8 mouse cellular contexts compared by ENCODE assay signal in the genomic region with DNA sequence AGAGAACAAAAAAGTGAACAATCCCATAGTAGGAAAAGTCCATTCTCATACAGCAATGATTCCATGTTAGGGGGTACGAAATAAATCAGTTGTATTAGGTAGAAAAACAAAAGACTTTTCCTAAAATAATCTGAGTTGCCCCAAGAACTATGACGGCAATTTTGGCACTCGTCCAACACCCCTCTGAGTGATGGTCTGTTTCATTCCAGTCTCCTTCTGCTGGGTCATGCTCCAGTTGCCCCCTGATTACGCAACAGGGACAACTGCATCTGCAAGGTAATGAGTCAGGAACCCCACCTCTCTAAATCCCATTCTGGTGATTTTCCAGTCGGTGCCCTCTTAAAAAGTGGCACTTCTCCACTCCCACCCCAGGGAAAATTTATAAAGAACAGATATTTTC. TPM values are rescaled to one million over a fixed set of nuclear protein-coding genes. Genes with fewer than 3 reads are reported as not detected.
DNase-seq lines count a peak whose midpoint lies in the region; ATAC-seq and TF ChIP-seq lines count a peak whose summit lies in the region.
"Had no signal": no experiment of that assay in that cellular context is flagged by ENCODE, and none has a peak within 500 bp of the region (broad histone marks: within the 10 kb centered on the region; RNA-seq: fewer than 3 reads in every experiment).

No protein-coding gene starts in this region.

- TF ChIP-seq CTCF in heart, postnatal 0 days (IDR thresholded peaks at IDR 0.05; ENCODE audit: low read depth) = no peak

- no peak for ATAC-seq in heart, postnatal 0 days (ENCODE audit: insufficient read depth, low read depth)
- ATAC-seq in limb, embryonic 13.5 days (ENCODE audit: low FRiP score, low read depth) = no peak
- no peak for ATAC-seq in stomach, embryonic 14.5 days (ENCODE audit: insufficient number of reproducible peaks, insufficient read depth, low FRiP score, low read depth)

- peak overlapping the region; percentile 64 for H3K9ac ChIP-seq in heart, postnatal 0 days (replicated peaks; ENCODE audit: low read depth, low read length)
- no peak overlapping the region for H3K9ac ChIP-seq in limb, embryonic 13.5 days
- H3K9ac ChIP-seq in stomach, embryonic 14.5 days (replicated peaks; ENCODE audit: low read depth, low read length) = no peak overlapping the region
- H3K9ac ChIP-seq: embryonic facial prominence, embryonic 12.5 days had no signal

- H3K27me3 ChIP-seq in heart, postnatal 0 days (ENCODE audit: control insufficient read depth, insufficient read depth, low read length) = no peaks in the 10 kb centered on the region
- no peaks in the 10 kb centered on the region for H3K27me3 ChIP-seq in limb, embryonic 13.5 days
- H3K27me3 ChIP-seq in stomach, embryonic 14.5 days (ENCODE audit: control insufficient read depth, insufficient read depth, low read length) = no peaks in the 10 kb centered on the region
- H3K27me3 ChIP-seq: embryonic facial prominence, embryonic 12.5 days had no signal

- peak overlapping the region; percentile 16; the same call in 1 of the 2 replicates for H3K4me3 ChIP-seq in brown adipose tissue, adult 24 weeks (ENCODE audit: insufficient read depth, low read depth, low read length)
- peak overlapping the region; percentile 58 for H3K4me3 ChIP-seq in heart, postnatal 0 days (ENCODE audit: low read depth, low read length)
- no peak overlapping the region; the same call in 1 of the 2 replicates for H3K4me3 ChIP-seq in limb, embryonic 13.5 days
- H3K4me3 ChIP-seq in stomach, embryonic 14.5 days (ENCODE audit: low read depth, low read length) = peak overlapping the region; percentile 63; the same call in 1 of the 2 replicates

- WGBS in heart, postnatal 0 days = 23% methylated on average over 5 of the region's 5 CpGs
- WGBS in limb, embryonic 13.5 days = 49% methylated on average over 5 of the region's 5 CpGs
- WGBS in stomach, embryonic 14.5 days = 46% methylated on average over 5 of the region's 5 CpGs

- TF ChIP-seq EP300 in heart, postnatal 0 days (IDR thresholded peaks at IDR 0.05; ENCODE audit: low read depth) = no peak

- DNase-seq in right cerebral cortex, postnatal 10 days (ENCODE audit: low spot score in 2 of 2) = peak; percentile 38 to 42
- DNase-seq in right cerebral cortex, adult 18-20 months = no peak
- DNase-seq in heart, postnatal 0 days (ENCODE audit: low spot score) = no peak
- DNase-seq in urinary bladder, postnatal 25 days (ENCODE audit: low spot score) = no peak

- H3K36me3 ChIP-seq in heart, postnatal 0 days (replicated peaks; ENCODE audit: control insufficient read depth, insufficient read depth, low read length) = no peaks in the 10 kb centered on the region
- no peaks in the 10 kb centered on the region; the same call in 1 of the 2 replicates for H3K36me3 ChIP-seq in limb, embryonic 13.5 days
- no peaks in the 10 kb centered on the region for H3K36me3 ChIP-seq in stomach, embryonic 14.5 days (ENCODE audit: control insufficient read depth, insufficient read depth, low read length)
- H3K36me3 ChIP-seq: embryonic facial prominence, embryonic 12.5 days had no signal

- no peak overlapping the region for H3K27ac ChIP-seq in brown adipose tissue, adult 24 weeks (replicated peaks; ENCODE audit: low read depth, low read length)
- peak overlapping the region; percentile 89 for H3K27ac ChIP-seq in heart, postnatal 0 days (ENCODE audit: low read depth)
- H3K27ac ChIP-seq in limb, embryonic 13.5 days = no peak overlapping the region
- no peak overlapping the region for H3K27ac ChIP-seq in stomach, embryonic 14.5 days (ENCODE audit: low read length)
- H3K27ac ChIP-seq: embryonic facial prominence, embryonic 12.5 days had no signal

- H3K4me1 ChIP-seq in brown adipose tissue, adult 24 weeks (ENCODE audit: control insufficient read depth, insufficient read depth, insufficient read length, low read length) = peaks cover 2% of the 10 kb centered on the region; the same call in 1 of the 2 replicates
- peaks cover 5% of the 10 kb centered on the region; the same call in 1 of the 2 replicates for H3K4me1 ChIP-seq in heart, postnatal 0 days (ENCODE audit: control insufficient read depth, insufficient read depth)
- peaks cover 18% of the 10 kb centered on the region for H3K4me1 ChIP-seq in limb, embryonic 13.5 days
- H3K4me1 ChIP-seq in stomach, embryonic 14.5 days (ENCODE audit: control insufficient read depth, insufficient read depth, low read length) = peaks cover 3% of the 10 kb centered on the region; the same call in 1 of the 2 replicates

- H3K4me2 ChIP-seq in heart, postnatal 0 days (ENCODE audit: low read depth, low read length) = peak overlapping the region; percentile 68
- peak overlapping the region; percentile 87 for H3K4me2 ChIP-seq in limb, embryonic 13.5 days (replicated peaks)
- H3K4me2 ChIP-seq in stomach, embryonic 14.5 days (replicated peaks; ENCODE audit: low read depth, low read length) = peak overlapping the region; percentile 90

- H3K9me3 ChIP-seq in heart, postnatal 0 days (replicated peaks; ENCODE audit: control insufficient read depth, low read length) = no peaks in the 10 kb centered on the region
- peaks cover 3% of the 10 kb centered on the region; the same call in 1 of the 2 replicates for H3K9me3 ChIP-seq in limb, embryonic 13.5 days
- H3K9me3 ChIP-seq in stomach, embryonic 14.5 days (ENCODE audit: control insufficient read depth, low read depth, low read length) = no peaks in the 10 kb centered on the region
- H3K9me3 ChIP-seq: embryonic facial prominence, embryonic 12.5 days had no signal

RNA-seq across cellular contexts. Expression of a gene that starts 0.9 kb away (rescaled TPM):
- 184 and 185 TPM in 2 replicates for polyA plus RNA-seq in brown adipose tissue, adult 24 weeks (2012; ENCODE audit: insufficient read depth, insufficient read length, missing spikeins)
- total RNA-seq in heart, postnatal 0 days (2014; rRNA removed; ENCODE audit: low replicate concordance) = 142 and 175 TPM in 2 replicates
- 163 and 165 TPM in 2 replicates for polyA plus RNA-seq in heart, postnatal 0 days (2015; fragmentation: Nextera tagmentation; extraction: Ambion mirVana)
- 196 and 199 TPM in 2 replicates for polyA plus RNA-seq in limb, embryonic 13.5 days (2015; fragmentation: Nextera tagmentation; extraction: Ambion mirVana)
- 130 and 134 TPM in 2 replicates for polyA plus RNA-seq in stomach, embryonic 14.5 days (2014; fragmentation: Nextera tagmentation; extraction: Ambion mirVana)

RNA-seq across cellular contexts. Expression of a gene that starts 35.7 kb away (rescaled TPM):
- polyA plus RNA-seq in brown adipose tissue, adult 24 weeks (2012; ENCODE audit: insufficient read depth, insufficient read length, missing spikeins) = 33.7 and 37.4 TPM in 2 replicates
- 1.3 and 15.4 TPM in 2 replicates for total RNA-seq in heart, postnatal 0 days (2014; rRNA removed; ENCODE audit: low replicate concordance)
- polyA plus RNA-seq in heart, postnatal 0 days (2015; fragmentation: Nextera tagmentation; extraction: Ambion mirVana) = 8.5 and 9.7 TPM in 2 replicates
- polyA plus RNA-seq in limb, embryonic 13.5 days (2015; fragmentation: Nextera tagmentation; extraction: Ambion mirVana) = 9.0 and 10.0 TPM in 2 replicates
- polyA plus RNA-seq in stomach, embryonic 14.5 days (2014; fragmentation: Nextera tagmentation; extraction: Ambion mirVana) = 6.6 and 8.0 TPM in 2 replicates

Comparison
In these comparisons a context has a peak if more than half of its experiments do, and no peak if none do; other contexts are left out.
1. DNase-seq: peak in right cerebral cortex, postnatal 10 days (2 of 2); none in right cerebral cortex, adult 18-20 months (single experiment), heart, postnatal 0 days (single experiment) and urinary bladder, postnatal 25 days (single experiment).
2. Peak in every context shown above with its lines, with median percentiles within 50 percentile points of each other: H3K4me2 ChIP-seq.